Mouse (Mus musculus): Measurements from ENCODE around the gene Xxylt1. TPM values are rescaled to one million over a fixed set of nuclear protein-coding genes. Genes with fewer than 3 reads are reported as not detected.
A peak's percentile ranks its signal among the peaks of the same experiment; 100 is the strongest.

The Xxylt1 gene
- total RNA-seq (2021) = 10 to 100 TPM; 20.0 to 21.6 TPM

GRCm38 (mm10) chr16:31081125-31081664 lies at the start of gene Xxylt1:
TSS of gene Xxylt1 (minus strand) at chr16:31081432.
- DNase-seq (ENCODE audit: extremely low spot score in 1 of 2, low spot score in 1 of 2) = peak; percentile 84 to 90

- DNase-seq (ENCODE audit: extremely low spot score in 1 of 2, low spot score in 1 of 2) = no peak
Measured at GRCm38 (mm10) chr16:31128116-31128515, 46.9 kb upstream of the Xxylt1 start.

GRCm38 (mm10) chr16:31124991-31125390 lies 43.8 kb upstream of the Xxylt1 start:
- DNase-seq (ENCODE audit: extremely low spot score in 1 of 2, low spot score in 1 of 2) = no peak

GRCm38 (mm10) chr16:31121612-31122011 lies 40.4 kb upstream of the Xxylt1 start:
- no peak for DNase-seq (ENCODE audit: extremely low spot score in 1 of 2, low spot score in 1 of 2)

GRCm38 (mm10) chr16:31113596-31113995 lies 32.4 kb upstream of the Xxylt1 start:
- no peak for DNase-seq (ENCODE audit: extremely low spot score in 1 of 2, low spot score in 1 of 2)

- DNase-seq (ENCODE audit: extremely low spot score in 1 of 2, low spot score in 1 of 2) = no peak
Measured at GRCm38 (mm10) chr16:31101352-31101751, 20.1 kb upstream of the Xxylt1 start.

- no peak for DNase-seq (ENCODE audit: extremely low spot score in 1 of 2, low spot score in 1 of 2)
Measured at GRCm38 (mm10) chr16:31099906-31100305, 18.7 kb upstream of the Xxylt1 start.

- DNase-seq (ENCODE audit: extremely low spot score in 1 of 2, low spot score in 1 of 2) = no peak
Measured at GRCm38 (mm10) chr16:31094036-31094435, 12.8 kb upstream of the Xxylt1 start.

GRCm38 (mm10) chr16:31093186-31093585 lies 12.0 kb upstream of the Xxylt1 start:
- DNase-seq (ENCODE audit: extremely low spot score in 1 of 2, low spot score in 1 of 2) = no peak

GRCm38 (mm10) chr16:31081891-31082290 lies 659 bp upstream of the Xxylt1 start:
- no peak for DNase-seq (ENCODE audit: extremely low spot score in 1 of 2, low spot score in 1 of 2)

GRCm38 (mm10) chr16:31080573-31081051 lies 620 bp downstream of the Xxylt1 start:
- DNase-seq (ENCODE audit: extremely low spot score in 1 of 2, low spot score in 1 of 2) = peak; percentile 40 to 50

GRCm38 (mm10) chr16:31077396-31077795 lies 3.8 kb downstream of the Xxylt1 start:
- no peak for DNase-seq (ENCODE audit: extremely low spot score in 1 of 2, low spot score in 1 of 2)

- DNase-seq (ENCODE audit: extremely low spot score in 1 of 2, low spot score in 1 of 2) = no peak
Measured at GRCm38 (mm10) chr16:31076436-31076835, 4.8 kb downstream of the Xxylt1 start.

- DNase-seq (ENCODE audit: extremely low spot score in 1 of 2, low spot score in 1 of 2) = no peak
Measured at GRCm38 (mm10) chr16:31074324-31074908, 6.8 kb downstream of the Xxylt1 start.

- no peak for DNase-seq (ENCODE audit: extremely low spot score in 1 of 2, low spot score in 1 of 2)
Measured at GRCm38 (mm10) chr16:31071731-31072130, 9.5 kb downstream of the Xxylt1 start.

- peak; percentile 86 to 95 for DNase-seq (ENCODE audit: extremely low spot score in 1 of 2, low spot score in 1 of 2)
Measured at GRCm38 (mm10) chr16:31070358-31071133, 10.7 kb downstream of the Xxylt1 start.

GRCm38 (mm10) chr16:31069211-31070166 lies 11.7 kb downstream of the Xxylt1 start:
- no peak for DNase-seq (ENCODE audit: extremely low spot score in 1 of 2, low spot score in 1 of 2)

GRCm38 (mm10) chr16:31068280-31068679 lies 13.0 kb downstream of the Xxylt1 start:
- no peak for DNase-seq (ENCODE audit: extremely low spot score in 1 of 2, low spot score in 1 of 2)

- no peak for DNase-seq (ENCODE audit: extremely low spot score in 1 of 2, low spot score in 1 of 2)
Measured at GRCm38 (mm10) chr16:31066344-31067098, 14.7 kb downstream of the Xxylt1 start.

- DNase-seq (ENCODE audit: extremely low spot score in 1 of 2, low spot score in 1 of 2) = no peak
Measured at GRCm38 (mm10) chr16:31064782-31065181, 16.4 kb downstream of the Xxylt1 start.

All from layer of hippocampus, postnatal 25 days (tissue).